Mouse (Mus musculus): ENCODE results near the gene Marveld2. TPM values are rescaled to one million over a fixed set of nuclear protein-coding genes. Genes with fewer than 3 reads are reported as not detected.

Gene Marveld2
- polyA plus RNA-seq, 1 experiment from 2014 or later: 12.0 TPM

GRCm38 (mm10) chr13:100634106-100634691 lies 17.4 kb upstream of the Marveld2 start:
- Histone ChIP-seq H3K4me2 (ENCODE audit: low read depth, low read length) (no peak overlapping the region), H3K27ac (ENCODE audit: low read length) (no peak overlapping the region), H3K36me3 (ENCODE audit: control insufficient read depth, insufficient read depth, low read length) (peaks cover 27% of the 10 kb centered on the region), H3K27me3 (ENCODE audit: control insufficient read depth, insufficient read depth, low read depth, low read length) (no peaks in the 10 kb centered on the region), H3K4me1 (replicated peaks; ENCODE audit: control insufficient read depth, insufficient read depth, low read length) (no peaks in the 10 kb centered on the region), H3K4me3 (ENCODE audit: low read length) (no peak overlapping the region), H3K9me3 (ENCODE audit: control insufficient read depth, low read length) (no peaks in the 10 kb centered on the region), H3K9ac (ENCODE audit: low read length) (no peak overlapping the region)
- 81% methylated on average over 3 of the region's 3 CpGs for WGBS
- no peak for ATAC-seq (ENCODE audit: low read depth)

DNA sequence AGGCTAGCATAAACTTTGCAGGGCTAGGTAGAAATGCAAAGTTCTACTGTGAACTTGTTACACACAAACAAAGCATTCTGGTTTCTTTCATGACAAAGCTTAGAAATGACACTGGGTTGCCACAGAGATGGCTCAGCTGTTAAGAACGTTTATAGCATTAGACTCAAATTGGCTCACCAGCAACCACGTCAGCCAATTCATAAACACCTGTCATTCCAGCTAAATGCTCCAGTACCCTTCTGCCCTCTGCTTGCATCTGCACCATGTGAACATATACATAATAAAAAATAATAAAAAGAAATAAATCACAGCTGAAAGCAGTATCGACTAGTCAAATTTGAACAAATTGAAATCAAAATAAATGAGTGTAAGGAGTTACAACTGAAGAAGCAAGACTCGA lies 5.5 kb upstream of the Marveld2 start:
- Histone ChIP-seq H3K27ac (ENCODE audit: low read length) (no peak overlapping the region), H3K27me3 (ENCODE audit: control insufficient read depth, insufficient read depth, low read depth, low read length) (no peaks in the 10 kb centered on the region), H3K9me3 (ENCODE audit: control insufficient read depth, low read length) (no peaks in the 10 kb centered on the region), H3K4me1 (replicated peaks; ENCODE audit: control insufficient read depth, insufficient read depth, low read length) (no peaks in the 10 kb centered on the region), H3K9ac (ENCODE audit: low read length) (no peak overlapping the region), H3K36me3 (ENCODE audit: control insufficient read depth, insufficient read depth, low read length) (peaks cover 26% of the 10 kb centered on the region), H3K4me3 (ENCODE audit: low read length) (no peak overlapping the region), H3K4me2 (ENCODE audit: low read depth, low read length) (no peak overlapping the region)
- no peak for ATAC-seq (ENCODE audit: low read depth)
- 71% methylated on average over 4 of the region's 4 CpGs for WGBS

- Histone ChIP-seq H3K27ac (ENCODE audit: low read length) (no peak overlapping the region), H3K4me1 (replicated peaks; ENCODE audit: control insufficient read depth, insufficient read depth, low read length) (0 out of 2 replicates have a peak, but pooled peaks cover 2% of the 10 kb centered on the region), H3K9ac (ENCODE audit: low read length) (no peak overlapping the region), H3K4me2 (ENCODE audit: low read depth, low read length) (no peak overlapping the region), H3K27me3 (ENCODE audit: control insufficient read depth, insufficient read depth, low read depth, low read length) (peaks cover 2% of the 10 kb centered on the region; the same call in 1 of the 2 replicates), H3K36me3 (ENCODE audit: control insufficient read depth, insufficient read depth, low read length) (peaks cover 9% of the 10 kb centered on the region), H3K4me3 (ENCODE audit: low read length) (no peak overlapping the region), H3K9me3 (ENCODE audit: control insufficient read depth, low read length) (no peaks in the 10 kb centered on the region)
- no peak for ATAC-seq (ENCODE audit: low read depth)
- WGBS: 85% methylated on average over 13 of the region's 13 CpGs
Measured at GRCm38 (mm10) chr13:100617583-100617982, 812 bp upstream of the Marveld2 start.

- peaks cover 2% of the 10 kb centered on the region; the same call in 1 of the 2 replicates for H3K27me3 ChIP-seq (ENCODE audit: control insufficient read depth, insufficient read depth, low read depth, low read length)
- no peak for ATAC-seq (ENCODE audit: low read depth)
- 0 out of 2 replicates have a peak, but pooled peaks cover 2% of the 10 kb centered on the region for H3K4me1 ChIP-seq (replicated peaks; ENCODE audit: control insufficient read depth, insufficient read depth, low read length)
- H3K27ac ChIP-seq (ENCODE audit: low read length): no peak overlapping the region
- peaks cover 6% of the 10 kb centered on the region for H3K36me3 ChIP-seq (ENCODE audit: control insufficient read depth, insufficient read depth, low read length)
- H3K9me3 ChIP-seq (ENCODE audit: control insufficient read depth, low read length): peaks cover under 1% of the 10 kb centered on the region; the same call in 1 of the 2 replicates
- WGBS: 50% methylated on average over 2 of the region's 2 CpGs
- H3K4me3 ChIP-seq (ENCODE audit: low read length): no peak overlapping the region
- H3K9ac ChIP-seq (ENCODE audit: low read length): no peak overlapping the region
- no peak overlapping the region for H3K4me2 ChIP-seq (ENCODE audit: low read depth, low read length)
Measured at GRCm38 (mm10) chr13:100612903-100613302, 3.9 kb downstream of the Marveld2 start.

GRCm38 (mm10) chr13:100612251-100612650 lies 4.5 kb downstream of the Marveld2 start:
- no peak for ATAC-seq (ENCODE audit: low read depth)
- no peak overlapping the region for H3K9ac ChIP-seq (ENCODE audit: low read length)
- H3K27me3 ChIP-seq (ENCODE audit: control insufficient read depth, insufficient read depth, low read depth, low read length): peaks cover 2% of the 10 kb centered on the region; the same call in 1 of the 2 replicates
- 91% methylated on average over 10 of the region's 10 CpGs for WGBS
- H3K4me3 ChIP-seq (ENCODE audit: low read length): no peak overlapping the region
- H3K9me3 ChIP-seq (ENCODE audit: control insufficient read depth, low read length): peaks cover 4% of the 10 kb centered on the region; the same call in 1 of the 2 replicates
- no peak overlapping the region for H3K4me2 ChIP-seq (ENCODE audit: low read depth, low read length)
- H3K36me3 ChIP-seq (ENCODE audit: control insufficient read depth, insufficient read depth, low read length): peaks cover 10% of the 10 kb centered on the region
- no peak overlapping the region for H3K27ac ChIP-seq (ENCODE audit: low read length)
- H3K4me1 ChIP-seq (replicated peaks; ENCODE audit: control insufficient read depth, insufficient read depth, low read length): 0 out of 2 replicates have a peak, but pooled peaks cover 2% of the 10 kb centered on the region

DNA sequence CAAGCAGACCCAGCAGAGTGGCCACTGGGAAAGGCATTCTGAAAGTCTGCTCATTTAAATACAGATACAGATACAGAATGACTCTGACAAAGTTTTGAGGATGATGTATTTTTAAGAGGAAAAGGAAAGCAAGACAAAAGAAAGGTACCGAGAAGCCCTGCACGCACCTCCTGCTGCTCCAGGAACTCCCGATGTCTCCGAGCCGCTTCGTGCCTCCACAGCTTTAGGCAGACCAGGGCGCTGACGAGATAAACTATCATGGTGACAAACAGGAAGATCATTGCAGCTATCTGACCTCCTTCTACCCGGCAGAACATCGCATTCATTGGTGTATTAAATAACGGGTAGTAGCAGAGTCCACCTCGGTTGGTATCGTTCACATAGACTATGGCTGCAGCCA lies 5.5 kb downstream of the Marveld2 start:
- no peak overlapping the region for H3K9ac ChIP-seq (ENCODE audit: low read length)
- no peak for ATAC-seq (ENCODE audit: low read depth)
- no peak overlapping the region for H3K4me2 ChIP-seq (ENCODE audit: low read depth, low read length)
- H3K9me3 ChIP-seq (ENCODE audit: control insufficient read depth, low read length): peaks cover 4% of the 10 kb centered on the region; the same call in 1 of the 2 replicates
- H3K4me3 ChIP-seq (ENCODE audit: low read length): no peak overlapping the region
- H3K36me3 ChIP-seq (ENCODE audit: control insufficient read depth, insufficient read depth, low read length): peaks cover 10% of the 10 kb centered on the region
- no peaks in the 10 kb centered on the region for H3K4me1 ChIP-seq (replicated peaks; ENCODE audit: control insufficient read depth, insufficient read depth, low read length)
- H3K27ac ChIP-seq (ENCODE audit: low read length): no peak overlapping the region
- no peaks in the 10 kb centered on the region for H3K27me3 ChIP-seq (ENCODE audit: control insufficient read depth, insufficient read depth, low read depth, low read length)
- 90% methylated on average over 13 of the region's 13 CpGs for WGBS

DNA sequence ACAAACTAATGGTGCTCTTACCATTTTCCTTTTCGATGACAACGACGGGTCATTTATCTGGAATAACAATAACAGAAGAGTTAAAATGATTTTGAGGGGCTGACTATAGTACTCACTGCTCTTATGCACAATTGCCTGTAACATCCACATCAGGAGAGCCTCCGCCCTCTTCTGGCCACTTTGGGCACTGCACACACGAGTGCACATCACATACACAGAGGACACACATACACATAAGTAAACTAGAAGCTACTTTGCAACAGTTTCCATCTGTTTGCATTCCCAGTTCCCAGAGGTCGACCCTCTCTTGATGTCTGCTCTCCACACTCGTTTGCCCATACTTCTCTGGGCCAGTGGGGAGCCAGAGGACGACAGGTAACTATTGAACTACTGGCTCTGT lies 9.0 kb downstream of the Marveld2 start:
- ATAC-seq (ENCODE audit: low read depth): no peak
- Histone ChIP-seq H3K27ac (ENCODE audit: low read length) (no peak overlapping the region), H3K27me3 (ENCODE audit: control insufficient read depth, insufficient read depth, low read depth, low read length) (no peaks in the 10 kb centered on the region), H3K9ac (ENCODE audit: low read length) (no peak overlapping the region), H3K9me3 (ENCODE audit: control insufficient read depth, low read length) (peaks cover 4% of the 10 kb centered on the region; the same call in 1 of the 2 replicates), H3K4me3 (ENCODE audit: low read length) (no peak overlapping the region), H3K36me3 (ENCODE audit: control insufficient read depth, insufficient read depth, low read length) (peaks cover 10% of the 10 kb centered on the region), H3K4me2 (ENCODE audit: low read depth, low read length) (no peak overlapping the region), H3K4me1 (replicated peaks; ENCODE audit: control insufficient read depth, insufficient read depth, low read length) (no peaks in the 10 kb centered on the region)
- WGBS: 82% methylated on average over 8 of the region's 8 CpGs

DNA sequence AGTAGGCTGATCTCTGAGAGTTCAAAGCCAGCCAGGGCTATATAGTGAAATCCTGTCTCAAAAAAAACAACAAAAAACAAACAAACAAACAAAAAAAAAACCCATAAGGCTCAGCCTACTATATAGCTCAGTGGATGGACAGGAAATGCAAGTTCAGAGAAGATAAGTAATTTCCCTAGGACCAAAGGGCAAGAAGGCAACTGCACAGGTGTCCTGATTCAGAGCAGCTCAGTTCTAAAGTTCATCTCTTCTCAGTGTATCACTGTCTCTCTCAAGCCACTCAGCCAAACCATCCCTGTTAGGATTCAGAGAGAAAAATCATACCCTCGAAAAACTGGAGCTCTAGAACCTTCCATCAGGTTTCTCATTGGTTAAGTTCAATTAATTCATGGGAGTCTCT lies 10.9 kb downstream of the Marveld2 start:
- Histone ChIP-seq H3K9me3 (ENCODE audit: control insufficient read depth, low read length) (peaks cover 4% of the 10 kb centered on the region; the same call in 1 of the 2 replicates), H3K27ac (ENCODE audit: low read length) (no peak overlapping the region), H3K27me3 (ENCODE audit: control insufficient read depth, insufficient read depth, low read depth, low read length) (no peaks in the 10 kb centered on the region), H3K9ac (ENCODE audit: low read length) (no peak overlapping the region), H3K4me2 (ENCODE audit: low read depth, low read length) (no peak overlapping the region), H3K4me1 (replicated peaks; ENCODE audit: control insufficient read depth, insufficient read depth, low read length) (no peaks in the 10 kb centered on the region), H3K36me3 (ENCODE audit: control insufficient read depth, insufficient read depth, low read length) (peaks cover 5% of the 10 kb centered on the region), H3K4me3 (ENCODE audit: low read length) (no peak overlapping the region)
- 68% methylated on average over 1 of the region's 1 CpGs for WGBS
- ATAC-seq (ENCODE audit: low read depth): no peak

GRCm38 (mm10) chr13:100603738-100604095 lies 13.1 kb downstream of the Marveld2 start:
- Histone ChIP-seq H3K4me2 (ENCODE audit: low read depth, low read length) (no peak overlapping the region), H3K9me3 (ENCODE audit: control insufficient read depth, low read length) (peaks cover 4% of the 10 kb centered on the region; the same call in 1 of the 2 replicates), H3K4me1 (replicated peaks; ENCODE audit: control insufficient read depth, insufficient read depth, low read length) (no peaks in the 10 kb centered on the region), H3K36me3 (ENCODE audit: control insufficient read depth, insufficient read depth, low read length) (peaks cover 5% of the 10 kb centered on the region), H3K27ac (ENCODE audit: low read length) (no peak overlapping the region), H3K4me3 (ENCODE audit: low read length) (no peak overlapping the region), H3K9ac (ENCODE audit: low read length) (no peak overlapping the region), H3K27me3 (ENCODE audit: control insufficient read depth, insufficient read depth, low read depth, low read length) (no peaks in the 10 kb centered on the region)
- no peak for ATAC-seq (ENCODE audit: low read depth)
- 75% methylated on average over 11 of the region's 11 CpGs for WGBS
